Mouse (Mus musculus): ENCODE measurements at regions not wholly inside any gene's neighbourhood (a gene's known extent, or its start where the extent isn't known, plus 50 kb on each side); places are given as distances from the start of the nearest gene placed in this dataset.

GRCm38 (mm10) chr6:51017260-51017999, 363.2 kb upstream of the Npvf start:
- Histone ChIP-seq H3K27ac (no peak overlapping the region), H3K4me3 (no peak overlapping the region)
- DNase-seq: no peak
- TF ChIP-seq CTCF (IDR thresholded peaks at IDR 0.05): no peak
- intact Hi-C loops (cut with DNase I): no loop called here

- DNase-seq: no peak
- TF ChIP-seq CTCF (IDR thresholded peaks at IDR 0.05): no peak
- H3K4me3 ChIP-seq: no peak overlapping the region
- H3K27ac ChIP-seq: no peak overlapping the region
- intact Hi-C loops (cut with DNase I): no loop called here
Measured at GRCm38 (mm10) chr6:51021206-51021605, 367.0 kb upstream of the Npvf start.

GRCm38 (mm10) chr6:51023361-51023760, 369.1 kb upstream of the Npvf start:
- no peak for TF ChIP-seq CTCF (IDR thresholded peaks at IDR 0.05)
- no peak for DNase-seq
- intact Hi-C loops (cut with DNase I): no loop called here

GRCm38 (mm10) chr6:51024756-51025155, 370.5 kb upstream of the Npvf start:
- Histone ChIP-seq H3K4me3 (no peak overlapping the region), H3K27ac (no peak overlapping the region)
- no peak for TF ChIP-seq CTCF (IDR thresholded peaks at IDR 0.05)
- intact Hi-C loops (cut with DNase I): no loop called here
- DNase-seq: no peak

More at GRCm38 (mm10) chr6:51023361-51023760, 369.1 kb upstream of the Npvf start:
- Histone ChIP-seq H3K27ac (no peak overlapping the region), H3K4me3 (no peak overlapping the region)

DNA sequence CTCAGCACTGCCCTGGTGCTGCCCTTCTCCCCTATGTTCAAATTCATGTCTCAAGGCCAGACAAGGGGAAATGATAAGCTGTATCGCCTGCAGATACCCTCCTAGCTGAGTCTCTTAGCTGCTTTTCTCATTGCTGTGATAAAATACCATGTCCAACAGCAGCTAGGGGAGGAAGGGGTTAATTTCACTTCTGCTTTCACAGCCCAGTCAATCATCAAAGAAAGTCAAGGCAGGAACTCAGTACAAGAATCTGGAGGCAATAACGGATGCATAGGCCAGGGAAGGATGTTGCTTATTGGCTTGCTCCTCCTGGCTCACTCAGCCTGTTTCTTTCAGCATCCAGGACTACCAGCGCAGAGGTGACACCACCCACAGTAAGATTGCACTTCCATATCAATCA, 371.2 kb upstream of the Npvf start:
- DNase-seq: no peak
- intact Hi-C loops (cut with DNase I): no loop called here
- TF ChIP-seq CTCF (IDR thresholded peaks at IDR 0.05): no peak
- no peak overlapping the region for H3K27ac ChIP-seq
- no peak overlapping the region for H3K4me3 ChIP-seq

DNA sequence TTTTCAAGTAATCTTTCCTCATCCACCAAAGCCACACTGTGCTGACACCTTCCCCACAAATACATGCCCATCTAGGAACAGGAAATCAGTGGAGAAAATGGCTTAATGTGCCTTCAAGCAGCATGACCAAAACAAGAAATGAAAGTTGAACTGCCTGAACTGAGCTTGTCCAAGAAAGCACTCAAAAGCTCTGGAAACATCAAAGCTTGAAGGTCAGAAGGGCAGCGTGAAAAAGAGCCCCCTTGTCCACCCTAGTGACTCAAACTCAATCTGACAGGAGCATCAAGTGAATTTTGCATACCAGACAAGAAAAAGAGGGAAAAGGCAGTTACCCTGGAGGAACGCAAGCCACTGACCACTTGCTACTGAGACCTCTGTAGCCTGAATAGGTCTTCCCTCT, 373.1 kb upstream of the Npvf start:
- no peak for TF ChIP-seq CTCF (IDR thresholded peaks at IDR 0.05)
- DNase-seq: no peak
- Histone ChIP-seq H3K27ac (no peak overlapping the region), H3K4me3 (no peak overlapping the region)
- intact Hi-C loops (cut with DNase I): no loop called here

DNA sequence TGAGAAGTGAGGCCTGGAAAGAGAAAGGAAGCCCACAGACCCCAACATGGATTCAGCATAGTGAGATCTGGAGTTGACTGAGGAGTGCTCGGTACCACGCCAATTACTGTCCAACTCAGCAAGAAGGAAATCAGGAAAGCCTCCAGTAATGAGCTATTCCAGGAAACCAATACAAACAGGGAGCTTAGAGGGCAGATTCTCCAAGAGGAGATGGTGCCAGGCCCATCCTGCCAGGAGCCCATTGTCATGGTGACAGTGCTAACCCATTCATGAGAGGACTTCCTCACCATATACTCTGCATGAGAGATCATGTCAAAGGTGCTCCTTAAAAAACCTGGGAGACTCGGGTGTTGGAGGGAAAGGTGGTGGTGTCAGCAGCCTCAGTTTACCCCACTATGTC, 375.3 kb upstream of the Npvf start:
- intact Hi-C loops (cut with DNase I): no loop called here
- Histone ChIP-seq H3K4me3 (no peak overlapping the region), H3K27ac (no peak overlapping the region)
- DNase-seq: no peak
- no peak for TF ChIP-seq CTCF (IDR thresholded peaks at IDR 0.05)

GRCm38 (mm10) chr6:51029953-51030352, 375.7 kb upstream of the Npvf start:
- DNase-seq: no peak
- Histone ChIP-seq H3K27ac (no peak overlapping the region), H3K4me3 (no peak overlapping the region)
- intact Hi-C loops (cut with DNase I): no loop called here
- TF ChIP-seq CTCF (IDR thresholded peaks at IDR 0.05): no peak

- Histone ChIP-seq H3K4me3 (no peak overlapping the region), H3K27ac (no peak overlapping the region)
- intact Hi-C loops (cut with DNase I): no loop called here
- no peak for TF ChIP-seq CTCF (IDR thresholded peaks at IDR 0.05)
- DNase-seq: no peak
Measured at GRCm38 (mm10) chr6:51033835-51034234, 379.6 kb upstream of the Npvf start.

DNA sequence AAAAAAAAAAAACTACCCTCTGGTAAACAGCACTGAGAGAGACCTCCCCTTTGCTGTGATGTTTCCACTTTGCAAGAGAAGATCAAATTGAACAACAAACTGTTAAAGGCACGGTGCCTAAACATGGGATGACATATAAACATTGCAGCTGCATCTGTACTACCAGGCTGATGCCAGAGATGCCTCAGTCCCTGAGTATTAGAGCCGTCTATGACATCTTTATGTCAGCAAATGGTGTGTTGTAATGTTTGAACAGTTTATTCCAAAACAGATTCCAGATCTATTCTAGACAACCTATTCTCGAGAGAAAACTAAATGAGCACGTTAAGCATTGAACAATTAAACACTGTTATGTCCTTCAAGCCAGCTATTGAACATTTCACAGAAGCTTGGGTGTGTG, 381.8 kb upstream of the Npvf start:
- DNase-seq: no peak
- Histone ChIP-seq H3K27ac (peak overlapping the region; percentile 43; the same call in 1 of the 2 replicates), H3K4me3 (no peak overlapping the region)
- TF ChIP-seq CTCF (IDR thresholded peaks at IDR 0.05): no peak
- intact Hi-C loops (cut with DNase I): loop anchor here (2.0 kb wide), 1 partner anchor 57 kb away; no protein-coding TSS in a partner anchor

DNA sequence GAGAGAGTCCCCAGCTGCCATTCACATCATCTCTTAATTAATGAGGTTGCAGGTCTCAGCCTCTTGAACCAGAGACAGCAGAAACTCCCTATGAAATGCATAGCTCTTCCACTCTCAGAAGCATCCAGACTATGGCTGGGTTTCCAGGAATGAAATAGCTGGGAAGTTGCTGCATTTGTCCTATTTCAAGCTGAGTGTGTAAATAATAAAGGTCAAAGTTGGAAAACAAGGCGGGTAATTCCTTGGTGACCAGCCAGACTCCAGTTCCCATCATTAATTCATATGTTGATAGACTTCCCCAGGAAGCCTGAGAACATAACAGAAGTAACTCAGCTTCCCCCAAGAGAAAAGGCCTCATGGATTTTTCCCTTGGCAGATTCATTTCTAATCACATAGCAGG, 382.3 kb upstream of the Npvf start:
- peak overlapping the region; percentile 63 for H3K27ac ChIP-seq
- no peak for TF ChIP-seq CTCF (IDR thresholded peaks at IDR 0.05)
- no peak for DNase-seq
- intact Hi-C loops (cut with DNase I): loop anchor here (2.0 kb wide), 1 partner anchor 58 kb away; no protein-coding TSS in a partner anchor
- H3K4me3 ChIP-seq: no peak overlapping the region

DNA sequence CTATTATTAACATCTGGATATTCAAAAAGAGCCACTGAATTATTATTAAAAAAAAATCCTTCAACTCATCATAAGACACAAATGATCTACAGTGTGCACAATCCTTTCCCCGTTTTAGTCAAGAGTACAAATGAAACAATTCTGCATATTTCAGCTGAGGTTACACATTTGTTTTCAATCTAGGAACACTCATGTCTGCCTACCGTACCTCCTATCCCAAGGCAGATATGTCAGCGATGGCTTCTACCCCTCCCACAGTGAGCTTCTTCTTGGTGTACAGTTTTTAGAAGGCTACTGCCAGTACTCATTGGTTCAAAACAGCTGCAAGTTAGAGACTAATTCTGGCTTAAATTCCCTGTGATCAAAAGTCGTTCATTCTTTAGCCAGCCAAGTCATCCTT, 382.7 kb upstream of the Npvf start:
- intact Hi-C loops (cut with DNase I): loop anchor here (2.0 kb wide), 1 partner anchor 58 kb away; no protein-coding TSS in a partner anchor
- H3K27ac ChIP-seq: peak overlapping the region; percentile 63

DNA sequence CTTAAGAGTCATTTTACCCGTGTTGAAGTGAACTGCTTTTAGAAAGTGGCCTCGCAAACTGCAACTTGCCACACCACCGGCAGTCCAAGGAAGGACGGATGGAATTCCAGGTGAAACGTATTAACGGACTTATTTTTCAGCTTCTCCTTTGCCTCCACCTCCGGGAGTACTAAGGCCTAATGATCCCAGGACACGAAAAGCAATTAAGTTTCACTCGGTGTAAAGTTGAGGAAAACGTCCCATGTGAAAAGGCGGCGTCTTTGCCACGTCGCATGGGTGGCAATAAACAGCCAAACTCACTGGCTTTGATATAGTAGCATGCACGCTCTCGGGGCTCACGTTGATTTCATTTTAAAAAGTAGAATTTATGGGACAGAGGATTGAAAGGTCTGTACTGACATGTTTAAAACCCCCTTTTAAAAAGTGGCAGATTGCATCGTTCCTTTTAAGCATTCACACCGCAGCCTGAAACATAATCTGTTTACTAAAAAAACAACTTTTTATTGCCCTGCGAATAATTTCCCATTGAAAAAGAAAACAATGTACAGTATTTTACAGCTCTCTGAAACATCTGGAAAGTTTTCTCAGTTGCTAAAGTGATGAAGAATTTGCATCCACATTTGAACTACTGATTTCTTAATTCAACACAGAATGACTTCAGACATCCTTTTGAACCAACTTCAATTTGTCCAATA, 385.4 kb upstream of the Npvf start:
- Histone ChIP-seq H3K27ac (no peak overlapping the region), H3K4me3 (no peak overlapping the region)
- intact Hi-C loops (cut with DNase I): no loop called here
- DNase-seq: no peak
- no peak for TF ChIP-seq CTCF (IDR thresholded peaks at IDR 0.05)

More for the DNA sequence above, 382.7 kb upstream of the Npvf start:
- H3K4me3 ChIP-seq: no peak overlapping the region
- DNase-seq: no peak
- no peak for TF ChIP-seq CTCF (IDR thresholded peaks at IDR 0.05)

Measured in gastrocnemius, adult 2 months (tissue).